19 mouse cellular contexts compared by ENCODE assay signal in the genomic region with DNA sequence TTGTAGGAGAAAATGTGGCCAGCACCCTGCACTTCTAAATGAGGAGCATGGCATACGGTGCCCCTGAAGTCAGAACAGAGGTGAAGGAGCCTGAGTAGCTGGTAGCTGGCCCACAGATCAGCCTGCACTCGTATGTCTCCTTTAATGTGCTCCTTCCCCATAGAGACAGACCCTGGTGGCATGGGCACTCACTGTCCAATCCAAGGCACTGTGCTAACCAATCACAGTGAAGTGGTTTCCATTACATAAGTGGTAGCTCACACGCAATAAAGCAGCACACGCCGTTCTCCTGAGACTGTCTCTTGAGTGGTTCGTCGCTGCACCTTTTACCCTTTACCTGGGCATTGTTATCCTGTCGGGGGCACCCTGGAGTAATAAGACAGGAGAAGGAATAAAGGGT. TPM values are rescaled to one million over a fixed set of nuclear protein-coding genes. Genes with fewer than 3 reads are reported as not detected.
DNase-seq lines count a peak whose midpoint lies in the region; ATAC-seq and TF ChIP-seq lines count a peak whose summit lies in the region.
"Had no signal": no experiment of that assay in that cellular context is flagged by ENCODE, and none has a peak within 500 bp of the region (broad histone marks: within the 10 kb centered on the region; RNA-seq: fewer than 3 reads in every experiment).

No protein-coding gene starts in this region.

- H3K4me1 ChIP-seq in lung, adult 2 months (ENCODE audit: control insufficient read depth, insufficient read depth, low read length): no peaks in the 10 kb centered on the region
- H3K4me1 ChIP-seq: forebrain, embryonic 10.5 days; heart, embryonic 12.5 days; hindbrain, embryonic 15.5 days had no signal

- 55% methylated on average over 8 of the region's 8 CpGs for WGBS in lung, adult 2 months

- intact Hi-C loops in left cerebral cortex, postnatal 4 days (cut with DNase I): no loop called here

- ATAC-seq in erythroid progenitor cell, adult 5-6 weeks (replicated peaks; ENCODE audit: low FRiP score, poor library complexity, severe bottlenecking): 0 out of 2 replicates have a peak, but pooled peaks have one; percentile 30
- ATAC-seq: CD4-positive, CD25-positive, alpha-beta regulatory T cell, adult 4 months; forebrain, embryonic 14.5 days had no signal

- peak; percentile 40 to 41 for DNase-seq in adrenal gland, adult (ENCODE audit: inconsistent age in 2 of 2, low spot score in 1 of 2)
- DNase-seq in adrenal gland, adult 18-20 months (ENCODE audit: low spot score in 2 of 2): no peak
- DNase-seq in lung, postnatal 25 days (ENCODE audit: low spot score): peak; percentile 49
- DNase-seq in lung, adult 2 months: no peak
- DNase-seq in frontal cortex, adult 2 months (ENCODE audit: extremely low spot score in 1 of 2, low spot score in 1 of 2): no peak
- DNase-seq in left cerebral cortex, postnatal 4 days: no peak
- DNase-seq: adrenal gland, postnatal 14 days; B cell, adult 2 months; cerebellum, adult 18-20 months; cerebellum, adult 9-11 months; cerebellum, postnatal 36 days; gastrocnemius, postnatal 36 days had no signal

- H3K4me3 ChIP-seq in lung, adult 2 months (replicated peaks; ENCODE audit: extremely low read depth, low read depth, low read length): no peak overlapping the region
- H3K4me3 ChIP-seq: embryonic facial prominence, embryonic 10.5 days; forebrain, embryonic 10.5 days; heart, embryonic 12.5 days; hindbrain, embryonic 15.5 days had no signal

- TF ChIP-seq CTCF in lung, adult 2 months (IDR thresholded peaks at IDR 0.05; ENCODE audit: insufficient read depth, low read length): no peak

- no peak for TF ChIP-seq POLR2A in lung, adult 2 months (IDR thresholded peaks at IDR 0.05; ENCODE audit: borderline replicate concordance, extremely low read depth, low read depth, low read length)

RNA-seq across cellular contexts. Expression of a gene that starts 41.9 kb away (rescaled TPM):
- total RNA-seq in adrenal gland, adult 18-20 months (2021): 10 to 100 TPM; 46.2 to 99.7 TPM
- polyA plus RNA-seq in lung, adult 2 months (2012; rRNA removed): 12.6 and 14.2 TPM in 2 replicates
- 2.5 and 5.0 TPM in 2 replicates for total RNA-seq in erythroid progenitor cell, adult 5-6 weeks (2015; ENCODE audit: low replicate concordance)
- total RNA-seq in erythroid progenitor cell, adult 5-6 weeks (2017; ENCODE audit: low replicate concordance): 3.4 and 4.0 TPM in 2 replicates
- 54.4 and 56.0 TPM in 2 replicates for polyA plus RNA-seq in frontal cortex, adult 2 months (2012; rRNA removed)
- total RNA-seq in left cerebral cortex, postnatal 4 days (2021): 100 to 1,000 TPM; 396 to 420 TPM

RNA-seq across cellular contexts. Expression of a gene that starts 55.1 kb away (rescaled TPM):
- 1 to 10 TPM in 1 of 2 experiments, under 1 TPM in 1; 0.70 to 1.4 TPM for total RNA-seq in adrenal gland, adult 18-20 months (2021)
- polyA plus RNA-seq in lung, adult 2 months (2012; rRNA removed): 16.3 and 17.4 TPM in 2 replicates
- 13.4 and 22.7 TPM in 2 replicates for total RNA-seq in erythroid progenitor cell, adult 5-6 weeks (2015; ENCODE audit: low replicate concordance)
- 1.7 and 3.5 TPM in 2 replicates for total RNA-seq in erythroid progenitor cell, adult 5-6 weeks (2017; ENCODE audit: low replicate concordance)
- 1.3 and 3.1 TPM in 2 replicates for polyA plus RNA-seq in frontal cortex, adult 2 months (2012; rRNA removed)
- total RNA-seq in left cerebral cortex, postnatal 4 days (2021): 1 to 10 TPM; 1.5 to 2.1 TPM

Comparison
In these comparisons a context has a peak if more than half of its experiments do, and no peak if none do; other contexts are left out.
1. DNase-seq: peak in adrenal gland, adult (2 of 2) and lung, postnatal 25 days (single experiment); none in adrenal gland, adult 18-20 months (0 of 2), lung, adult 2 months (single experiment), frontal cortex, adult 2 months (0 of 2) and left cerebral cortex, postnatal 4 days (single experiment).
2. RNA of a gene that starts 41.9 kb away (total RNA-seq): 396 to 420 TPM in left cerebral cortex, postnatal 4 days and 46.2 to 99.7 TPM in adrenal gland, adult 18-20 months; 2.5 to 5.0 TPM in erythroid progenitor cell, adult 5-6 weeks; every median in the first group is over 4 times any median in the second.